Mouse (Mus musculus): ENCODE results near the gene Abhd11. TPM values are rescaled to one million over a fixed set of nuclear protein-coding genes. Genes with fewer than 3 reads are reported as not detected.

The Abhd11 gene
- total and polyA plus RNA-seq, 2 experiments: 35.9 to 77.6 TPM

DNA sequence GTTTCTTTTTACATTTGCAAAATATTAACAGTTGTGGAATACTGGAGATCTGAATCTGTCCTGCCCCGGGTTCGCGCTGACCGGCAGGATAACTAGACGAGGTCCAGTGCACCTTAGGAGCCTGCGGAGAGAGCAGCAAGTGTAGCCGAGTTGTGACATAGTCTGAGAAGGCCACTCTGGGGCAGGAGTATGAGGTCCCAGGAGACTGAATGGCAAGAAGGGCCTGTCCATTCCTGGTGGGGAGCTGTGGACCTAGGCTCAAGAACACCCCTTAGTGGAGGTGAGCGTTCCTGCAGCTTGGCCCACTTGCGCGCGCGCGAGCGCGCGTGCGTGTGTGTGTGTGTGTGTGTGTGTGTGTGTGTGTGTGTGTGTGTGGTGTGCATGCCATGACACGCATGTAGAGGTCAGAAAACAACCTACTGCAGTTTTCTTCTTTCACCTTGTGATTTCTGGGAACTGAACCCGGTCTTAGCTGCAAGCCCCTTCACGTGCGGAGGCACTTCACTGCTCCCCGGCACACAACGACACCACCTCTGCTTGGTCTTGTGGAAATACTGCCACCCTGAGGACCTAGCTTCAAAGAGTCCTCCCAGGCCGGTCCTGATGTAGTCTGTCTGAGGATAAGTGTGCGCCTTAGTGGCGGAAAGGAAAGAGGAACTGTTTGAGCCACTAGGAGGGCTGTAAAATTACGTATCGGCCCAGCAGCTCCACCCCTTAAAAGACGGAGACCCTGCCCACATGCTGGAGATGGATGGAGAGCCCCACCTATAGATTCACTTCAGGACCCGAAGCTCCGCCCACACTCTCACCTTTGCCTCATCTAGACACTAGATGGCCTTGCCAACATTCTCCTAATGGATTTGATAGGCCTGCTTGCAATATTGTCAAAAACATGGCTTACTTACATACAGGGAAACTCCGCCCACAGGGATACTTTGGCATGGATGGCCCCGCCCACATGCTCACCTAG lies 42.8 kb upstream of the Abhd11 start:
- Histone ChIP-seq H3K27ac (replicated peaks; ENCODE audit: insufficient read depth, low read depth, low read length) (peak overlapping the region; percentile 6), H3K9ac (ENCODE audit: low read depth, low read length) (peak overlapping the region; percentile 55), H3K36me3 (ENCODE audit: control insufficient read depth, insufficient read depth, low read length) (no peaks in the 10 kb centered on the region), H3K4me1 (ENCODE audit: control insufficient read depth, insufficient read depth, low read length) (no peaks in the 10 kb centered on the region), H3K79me2 (ENCODE audit: control insufficient read depth, insufficient read depth, low read length) (no peaks in the 10 kb centered on the region), H3K4me3 (ENCODE audit: insufficient read depth, low read depth, low read length) (peak overlapping the region; percentile 11), H3K27me3 (ENCODE audit: control insufficient read depth, insufficient read depth, low read length) (no peaks in the 10 kb centered on the region)
- no peak for TF ChIP-seq POLR2A (IDR thresholded peaks at IDR 0.05; ENCODE audit: extremely low read depth, insufficient read depth, low read length)
- TF ChIP-seq CTCF (IDR thresholded peaks at IDR 0.05; ENCODE audit: low read depth, low read length): peak; percentile 78
- peak; percentile 78 for DNase-seq (ENCODE audit: extremely low read depth, low read depth, low spot score)
- WGBS: 4% methylated on average over 33 of the region's 33 CpGs

DNA sequence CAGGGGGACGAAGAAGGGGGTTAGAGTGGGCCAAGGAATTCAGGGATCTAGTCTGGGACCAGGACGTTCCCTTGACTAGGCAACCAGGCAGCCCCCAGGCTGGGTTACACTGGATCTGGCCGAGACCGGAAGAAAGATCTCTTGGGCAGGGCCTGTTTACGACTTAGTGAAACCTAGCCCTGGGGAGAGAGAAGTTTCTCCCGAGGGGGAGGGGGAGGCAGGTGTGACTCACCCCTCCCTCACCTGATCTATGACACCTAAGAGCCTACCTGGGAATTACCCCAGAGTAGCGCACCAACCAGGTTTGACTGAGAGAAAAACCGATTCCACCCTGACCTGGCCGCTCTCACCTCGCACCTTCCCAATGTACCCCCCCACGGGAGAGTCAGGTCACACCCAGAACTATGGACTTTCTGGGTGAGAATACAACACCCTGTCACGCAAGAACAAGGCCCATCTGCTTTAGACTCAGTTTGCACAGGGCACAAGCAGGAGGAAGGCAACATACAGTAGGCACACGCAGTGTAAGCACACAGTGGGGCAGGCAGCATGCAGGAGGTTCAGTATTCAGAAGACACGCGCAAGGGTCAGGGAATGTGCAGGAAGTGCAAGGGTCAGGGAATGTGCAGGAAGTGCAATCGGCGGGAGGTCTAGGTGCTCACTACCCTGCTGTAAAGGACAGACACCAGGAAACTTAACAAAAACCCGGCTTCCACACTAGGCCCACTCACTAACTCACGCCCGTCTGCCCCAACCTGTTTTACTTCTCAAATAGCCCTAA lies 41.6 kb upstream of the Abhd11 start:
- DNase-seq (ENCODE audit: extremely low read depth, low read depth, low spot score): no peak
- no peak overlapping the region for H3K27ac ChIP-seq (replicated peaks; ENCODE audit: insufficient read depth, low read depth, low read length)
- H3K4me3 ChIP-seq (ENCODE audit: insufficient read depth, low read depth, low read length): no peak overlapping the region

GRCm38 (mm10) chr5:134970671-134971070 lies 38.3 kb upstream of the Abhd11 start:
- Histone ChIP-seq H3K36me3 (ENCODE audit: control insufficient read depth, insufficient read depth, low read length) (no peaks in the 10 kb centered on the region), H3K79me2 (ENCODE audit: control insufficient read depth, insufficient read depth, low read length) (no peaks in the 10 kb centered on the region), H3K9ac (ENCODE audit: low read depth, low read length) (no peak overlapping the region), H3K27ac (replicated peaks; ENCODE audit: insufficient read depth, low read depth, low read length) (no peak overlapping the region), H3K4me1 (ENCODE audit: control insufficient read depth, insufficient read depth, low read length) (peaks cover 2% of the 10 kb centered on the region; the same call in 1 of the 2 replicates), H3K27me3 (ENCODE audit: control insufficient read depth, insufficient read depth, low read length) (no peaks in the 10 kb centered on the region), H3K4me3 (ENCODE audit: insufficient read depth, low read depth, low read length) (no peak overlapping the region)
- DNase-seq (ENCODE audit: extremely low read depth, low read depth, low spot score): no peak
- WGBS: 80% methylated on average over 8 of the region's 8 CpGs
- TF ChIP-seq POLR2A (IDR thresholded peaks at IDR 0.05; ENCODE audit: extremely low read depth, insufficient read depth, low read length) (no peak), CTCF (IDR thresholded peaks at IDR 0.05; ENCODE audit: low read depth, low read length) (no peak)

More for the DNA sequence above, 41.6 kb upstream of the Abhd11 start:
- no peaks in the 10 kb centered on the region for H3K4me1 ChIP-seq (ENCODE audit: control insufficient read depth, insufficient read depth, low read length)
- H3K36me3 ChIP-seq (ENCODE audit: control insufficient read depth, insufficient read depth, low read length): no peaks in the 10 kb centered on the region
- H3K27me3 ChIP-seq (ENCODE audit: control insufficient read depth, insufficient read depth, low read length): no peaks in the 10 kb centered on the region
- TF ChIP-seq CTCF (IDR thresholded peaks at IDR 0.05; ENCODE audit: low read depth, low read length): no peak
- TF ChIP-seq POLR2A (IDR thresholded peaks at IDR 0.05; ENCODE audit: extremely low read depth, insufficient read depth, low read length): no peak
- H3K9ac ChIP-seq (ENCODE audit: low read depth, low read length): no peak overlapping the region
- 76% methylated on average over 20 of the region's 20 CpGs for WGBS
- H3K79me2 ChIP-seq (ENCODE audit: control insufficient read depth, insufficient read depth, low read length): no peaks in the 10 kb centered on the region

DNA sequence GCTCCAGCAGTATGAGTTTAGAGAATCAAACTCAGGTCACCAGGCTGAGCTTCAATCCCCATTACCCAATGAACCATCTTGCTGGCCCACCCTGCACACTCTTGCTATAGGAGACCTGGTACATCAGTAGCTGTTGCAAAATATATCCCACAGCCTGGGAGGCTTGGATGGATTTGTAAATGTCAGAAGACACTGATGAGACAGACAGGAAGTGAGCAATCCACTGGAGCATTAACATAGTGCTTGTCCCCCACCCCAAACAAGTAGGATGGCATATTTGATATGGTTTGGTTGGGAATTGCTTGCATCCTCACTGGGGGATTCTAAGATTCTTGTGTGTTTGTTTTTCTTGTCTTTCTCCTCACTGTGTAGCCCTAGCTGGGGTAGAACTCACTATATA lies 35.9 kb upstream of the Abhd11 start:
- H3K36me3 ChIP-seq (ENCODE audit: control insufficient read depth, insufficient read depth, low read length): no peaks in the 10 kb centered on the region

GRCm38 (mm10) chr5:134973526-134973925 lies 35.4 kb upstream of the Abhd11 start:
- DNase-seq (ENCODE audit: extremely low read depth, low read depth, low spot score): no peak
- peaks cover 2% of the 10 kb centered on the region; the same call in 1 of the 2 replicates for H3K4me1 ChIP-seq (ENCODE audit: control insufficient read depth, insufficient read depth, low read length)
- no peaks in the 10 kb centered on the region for H3K36me3 ChIP-seq (ENCODE audit: control insufficient read depth, insufficient read depth, low read length)
- 95% methylated on average over 7 of the region's 7 CpGs for WGBS
- H3K9ac ChIP-seq (ENCODE audit: low read depth, low read length): no peak overlapping the region
- no peak for TF ChIP-seq CTCF (IDR thresholded peaks at IDR 0.05; ENCODE audit: low read depth, low read length)
- no peaks in the 10 kb centered on the region for H3K27me3 ChIP-seq (ENCODE audit: control insufficient read depth, insufficient read depth, low read length)
- H3K27ac ChIP-seq (replicated peaks; ENCODE audit: insufficient read depth, low read depth, low read length): no peak overlapping the region
- H3K4me3 ChIP-seq (ENCODE audit: insufficient read depth, low read depth, low read length): no peak overlapping the region
- H3K79me2 ChIP-seq (ENCODE audit: control insufficient read depth, insufficient read depth, low read length): no peaks in the 10 kb centered on the region

More for the DNA sequence above, 35.9 kb upstream of the Abhd11 start:
- Histone ChIP-seq H3K4me1 (ENCODE audit: control insufficient read depth, insufficient read depth, low read length) (peaks cover 2% of the 10 kb centered on the region; the same call in 1 of the 2 replicates), H3K27ac (replicated peaks; ENCODE audit: insufficient read depth, low read depth, low read length) (no peak overlapping the region), H3K9ac (ENCODE audit: low read depth, low read length) (no peak overlapping the region), H3K27me3 (ENCODE audit: control insufficient read depth, insufficient read depth, low read length) (no peaks in the 10 kb centered on the region), H3K79me2 (ENCODE audit: control insufficient read depth, insufficient read depth, low read length) (no peaks in the 10 kb centered on the region), H3K4me3 (ENCODE audit: insufficient read depth, low read depth, low read length) (no peak overlapping the region)
- DNase-seq (ENCODE audit: extremely low read depth, low read depth, low spot score): no peak
- TF ChIP-seq CTCF (IDR thresholded peaks at IDR 0.05; ENCODE audit: low read depth, low read length) (no peak), POLR2A (IDR thresholded peaks at IDR 0.05; ENCODE audit: extremely low read depth, insufficient read depth, low read length) (no peak)
